Mouse (Mus musculus) lung, adult 2 months (tissue): ENCODE measurements around the gene Aen.

ENCODE experiments used
- CTCF ChIP-seq: fragments of 200-500 bp; IDR thresholded peaks from 2 replicates; pipeline ENCODE4 v1.5.1; 2011; ENCODE audit warnings: mild to moderate bottlenecking, low read length, control low read depth; ENCODE audit not compliant: insufficient read depth
- POLR2A ChIP-seq: fragments of 200-500 bp; IDR thresholded peaks from 2 replicates; pipeline ENCODE4 v1.6.1; 2011; ENCODE audit warnings: low read depth, mild to moderate bottlenecking, control low read depth, low read length, borderline replicate concordance; ENCODE audit errors: extremely low read depth

GRCm38 (mm10) chr7:78887431-78887842, 8.2 kb upstream of the Aen start:
- no peak for TF ChIP-seq POLR2A
- TF ChIP-seq CTCF = no peak
